Mouse (Mus musculus) left cerebral cortex, adult 2 months (tissue): ENCODE measurements at regions not wholly inside any gene's neighbourhood (a gene's known extent, or its start where the extent isn't known, plus 50 kb on each side); places are given as distances from the start of the nearest gene placed in this dataset.

Source experiments
- DNase-seq, 2 experiments: peaks; one replicate each; pipeline ENCODE4 v3.0.0; 2021 to 2022; ENCODE audit warnings: low spot score in 2 of 2, mixed read lengths in 1 of 2; ENCODE audit errors: extremely low spot score in 1 of 2
- H3K27ac ChIP-seq: fragments of 200-600 bp; 2 replicates; pipeline ENCODE4 v1.8.1; 2022
- H3K4me3 ChIP-seq: fragments of 200-600 bp; 2 replicates; pipeline ENCODE4 v1.8.1; 2022
- CTCF ChIP-seq: fragments of 200-600 bp; IDR thresholded peaks from 2 replicates; pipeline ENCODE4 v1.8.1; 2022; ENCODE audit warnings: antibody characterized with exemption, mild to moderate bottlenecking, moderate library complexity
- intact Hi-C: fragments of 180-260 bp; cut with DNase I; formaldehyde crosslinking; loops from one replicate; pipeline ENCODE4 v1.15.1; 2025

GRCm38 (mm10) chr13:48102156-48102555, 158.9 kb upstream of the Id4 start:
- DNase-seq = no peak
- TF ChIP-seq CTCF = no peak
- intact Hi-C loops = no loop called here
- Histone ChIP-seq H3K27ac (no peak overlapping the region), H3K4me3 (no peak overlapping the region)

- TF ChIP-seq CTCF = no peak
- intact Hi-C loops = no loop called here
- Histone ChIP-seq H3K27ac (no peak overlapping the region), H3K4me3 (no peak overlapping the region)
- no peak for DNase-seq
Measured at GRCm38 (mm10) chr13:48102576-48102975, 158.5 kb upstream of the Id4 start.

- intact Hi-C loops = no loop called here
- TF ChIP-seq CTCF = no peak
Measured at GRCm38 (mm10) chr13:48104766-48105165, 156.3 kb upstream of the Id4 start.

GRCm38 (mm10) chr13:48106946-48107345, 154.1 kb upstream of the Id4 start:
- no peak for DNase-seq
- H3K27ac ChIP-seq = no peak overlapping the region
- intact Hi-C loops = no loop called here
- TF ChIP-seq CTCF = no peak
- no peak overlapping the region for H3K4me3 ChIP-seq

More at GRCm38 (mm10) chr13:48104766-48105165, 156.3 kb upstream of the Id4 start:
- no peak overlapping the region for H3K4me3 ChIP-seq
- DNase-seq = no peak
- H3K27ac ChIP-seq = no peak overlapping the region

GRCm38 (mm10) chr13:48115890-48116289, 145.1 kb upstream of the Id4 start:
- DNase-seq = no peak
- intact Hi-C loops = no loop called here
- Histone ChIP-seq H3K27ac (no peak overlapping the region), H3K4me3 (no peak overlapping the region)
- no peak for TF ChIP-seq CTCF

GRCm38 (mm10) chr13:48126582-48126981, 134.4 kb upstream of the Id4 start:
- intact Hi-C loops = loop anchor here (5.0 kb wide), 1 partner anchor 136 kb away; the partner anchor contains the start of gene Id4
- Histone ChIP-seq H3K4me3 (no peak overlapping the region), H3K27ac (peak overlapping the region; percentile 10; the same call in 1 of the 2 replicates)
- no peak for TF ChIP-seq CTCF
- DNase-seq = no peak

- no peak for TF ChIP-seq CTCF
- DNase-seq = peak; percentile 30 to 62
- intact Hi-C loops = no loop called here
- H3K27ac ChIP-seq = peak overlapping the region; percentile 59
- peak overlapping the region; percentile 22 for H3K4me3 ChIP-seq
Measured at GRCm38 (mm10) chr13:48130724-48131123, 130.3 kb upstream of the Id4 start.

- no peak overlapping the region for H3K27ac ChIP-seq
- no peak for TF ChIP-seq CTCF
- intact Hi-C loops = no loop called here
- no peak for DNase-seq
- no peak overlapping the region for H3K4me3 ChIP-seq
Measured at GRCm38 (mm10) chr13:48131681-48132080, 129.3 kb upstream of the Id4 start.

GRCm38 (mm10) chr13:48145976-48146375, 115.1 kb upstream of the Id4 start:
- Histone ChIP-seq H3K4me3 (no peak overlapping the region), H3K27ac (no peak overlapping the region)
- intact Hi-C loops = no loop called here
- TF ChIP-seq CTCF = no peak
- DNase-seq = no peak

GRCm38 (mm10) chr13:48147061-48147460, 114.0 kb upstream of the Id4 start:
- Histone ChIP-seq H3K4me3 (no peak overlapping the region), H3K27ac (no peak overlapping the region)
- no peak for DNase-seq
- intact Hi-C loops = no loop called here
- TF ChIP-seq CTCF = no peak

GRCm38 (mm10) chr13:48153248-48153647, 107.8 kb upstream of the Id4 start:
- DNase-seq = no peak
- intact Hi-C loops = no loop called here
- no peak overlapping the region for H3K27ac ChIP-seq
- TF ChIP-seq CTCF = no peak
- no peak overlapping the region for H3K4me3 ChIP-seq

- Histone ChIP-seq H3K4me3 (no peak overlapping the region), H3K27ac (0 out of 2 replicates have a peak overlapping the region, but pooled peaks have one; percentile 7)
- no peak for DNase-seq
- no peak for TF ChIP-seq CTCF
- intact Hi-C loops = no loop called here
Measured at GRCm38 (mm10) chr13:48153684-48154413, 107.2 kb upstream of the Id4 start.
